Mouse (Mus musculus): ENCODE measurements around the gene Faap24. TPM values are rescaled to one million over a fixed set of nuclear protein-coding genes. Genes with fewer than 3 reads are reported as not detected.

The Faap24 gene
- 1 to 10 TPM; 1.7 to 2.1 TPM for total RNA-seq (2021)
- long read RNA-seq, experiment 1, partial matches to known transcripts = 0 of 5 reads
- long read RNA-seq, experiment 1, other reads (novel, unspliced or antisense) = 1 of 5 reads
- long read RNA-seq, experiment 2, partial matches to known transcripts = 0 of 4 reads
- long read RNA-seq, experiment 2, other reads (novel, unspliced or antisense) = 0 of 4 reads

- DNase-seq = peak; percentile 78
Observed at GRCm38 (mm10) chr7:35396542-35397168, at the start of gene Faap24, which contains the start of gene Cep89. Gene Faap24 (minus strand): TSS chr7:35396836. Gene Cep89 (plus strand): TSS chr7:35397035.

- DNase-seq = no peak
Observed at GRCm38 (mm10) chr7:35435266-35435665, 38.6 kb upstream of the Faap24 start.

- DNase-seq = no peak
Observed at GRCm38 (mm10) chr7:35428146-35428545, 31.5 kb upstream of the Faap24 start.

DNA sequence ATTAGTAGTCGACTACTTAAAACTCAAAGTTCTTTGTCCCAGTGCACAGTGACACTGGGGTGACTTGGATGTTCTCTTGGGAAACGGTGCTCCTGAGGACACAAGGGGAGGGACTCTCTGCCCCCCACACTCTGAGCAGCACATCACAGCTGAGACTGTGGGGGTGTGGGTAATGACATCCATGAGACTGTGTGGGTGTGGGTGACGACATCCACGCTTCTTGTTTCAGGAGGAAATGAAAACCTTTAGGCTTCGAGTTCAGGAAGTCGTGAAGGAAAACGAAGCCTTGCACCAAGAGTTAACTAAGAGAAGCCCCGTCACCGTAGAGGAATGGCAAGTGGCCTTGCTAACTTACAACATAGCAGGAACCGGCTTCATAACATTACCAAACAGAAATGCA lies 26.4 kb upstream of the Faap24 start:
- no peak for DNase-seq

DNA sequence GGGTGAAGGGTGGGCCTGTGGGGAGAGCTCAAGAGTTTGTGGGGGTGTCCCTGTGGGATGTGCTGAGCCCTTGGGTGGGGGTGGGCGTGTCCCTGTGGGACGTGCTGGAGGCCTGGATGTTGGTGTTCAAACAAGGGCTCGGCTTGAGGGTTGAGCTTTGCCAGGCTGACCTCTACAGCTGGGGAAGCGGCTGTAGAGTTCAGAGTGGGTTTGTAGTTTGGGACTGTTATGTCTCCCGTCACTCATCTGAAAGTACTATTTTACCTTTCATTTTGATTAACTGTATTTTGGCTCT lies 20.0 kb upstream of the Faap24 start:
- DNase-seq = no peak

DNA sequence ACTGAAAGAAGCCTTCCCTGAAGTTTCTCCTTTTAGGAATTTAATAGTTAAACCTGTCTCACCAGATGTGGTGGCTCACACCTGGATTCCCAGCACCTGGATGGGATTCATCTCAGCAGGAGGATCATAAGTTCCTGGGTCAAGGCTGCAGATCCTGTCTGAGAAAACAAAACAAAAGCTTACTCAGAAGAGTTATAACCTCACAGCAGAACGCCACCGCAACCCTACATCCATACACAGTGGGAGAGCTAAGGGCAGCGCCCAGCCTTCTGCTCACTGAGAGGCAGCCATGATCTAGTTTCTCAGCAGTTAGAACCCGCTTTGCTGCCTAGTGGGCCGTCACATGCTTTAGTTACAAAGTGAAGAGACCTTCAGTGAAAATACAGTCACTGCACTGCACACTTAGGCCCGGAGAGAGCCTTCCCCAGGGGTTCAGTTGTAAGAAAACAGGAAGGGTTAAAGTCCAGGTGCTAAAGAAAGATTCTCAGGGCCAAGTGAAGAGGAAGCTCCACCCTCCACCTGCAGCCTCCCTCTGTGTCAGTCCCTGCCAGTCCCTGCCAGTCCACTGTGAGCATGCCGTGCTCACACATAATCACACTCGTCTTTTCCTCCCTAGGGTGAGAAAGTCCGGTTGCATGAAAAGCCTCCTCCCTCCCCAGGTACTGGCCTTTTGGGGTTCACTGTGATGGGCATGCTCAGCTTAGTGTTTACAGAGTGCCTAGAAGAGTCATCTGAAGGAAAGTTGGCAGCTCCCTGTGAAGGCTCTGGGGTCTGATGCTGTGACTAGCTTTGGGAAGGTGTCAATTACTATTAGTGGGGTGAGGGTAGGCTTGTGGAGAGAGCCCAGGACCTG lies 19.4 kb upstream of the Faap24 start:
- DNase-seq = no peak

GRCm38 (mm10) chr7:35415226-35415625 lies 18.6 kb upstream of the Faap24 start:
- DNase-seq = no peak

DNA sequence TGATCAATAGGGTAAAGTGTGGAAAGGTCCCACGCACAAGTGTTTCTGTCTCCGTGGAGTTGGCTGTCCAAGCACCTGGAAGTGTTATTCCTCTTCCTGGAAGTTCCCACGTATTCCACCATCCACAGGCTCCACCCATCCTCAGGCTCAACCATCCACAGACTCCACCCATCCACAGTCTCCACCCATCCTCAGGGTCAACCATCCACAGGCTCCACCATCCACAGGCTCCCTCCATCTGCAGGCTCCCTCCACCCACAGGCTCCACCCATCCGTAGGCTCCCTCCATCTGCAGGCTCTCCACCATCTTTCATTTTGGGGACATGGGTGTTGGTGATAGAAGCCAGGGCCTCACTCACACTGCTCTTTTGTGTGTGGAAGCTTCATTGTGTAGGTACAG lies 4.5 kb upstream of the Faap24 start:
- DNase-seq = no peak

GRCm38 (mm10) chr7:35395734-35396456 lies 741 bp downstream of the Faap24 start:
- DNase-seq = peak; percentile 14

DNA sequence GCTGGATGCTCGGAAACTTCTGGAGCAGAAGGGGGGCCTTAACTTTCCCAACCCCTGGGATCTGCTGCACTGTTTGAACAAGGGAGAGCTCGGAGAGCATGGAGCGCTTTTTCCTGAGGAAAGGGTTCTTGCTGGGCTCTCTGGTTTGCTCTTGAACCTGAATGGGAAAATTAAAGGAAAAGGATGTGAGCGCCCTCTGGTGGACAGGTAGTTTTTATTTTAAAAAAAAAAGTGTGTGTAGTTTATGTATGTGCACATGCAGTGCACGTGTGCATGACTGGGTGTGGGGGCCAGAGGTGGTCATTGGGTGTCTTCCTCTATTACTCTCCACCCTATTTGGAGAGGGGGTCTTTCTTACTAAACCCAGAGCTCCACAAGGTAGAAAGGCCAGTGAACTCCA lies 3.7 kb downstream of the Faap24 start:
- no peak for DNase-seq

- no peak for DNase-seq
Observed at GRCm38 (mm10) chr7:35388694-35389093, 7.9 kb downstream of the Faap24 start.

- DNase-seq = peak; percentile 11
Observed at GRCm38 (mm10) chr7:35386525-35386952, 10.1 kb downstream of the Faap24 start.

GRCm38 (mm10) chr7:35382706-35383353 lies 13.8 kb downstream of the Faap24 start:
- no peak for DNase-seq

GRCm38 (mm10) chr7:35381861-35382260 lies 14.8 kb downstream of the Faap24 start:
- DNase-seq = no peak

- no peak for DNase-seq
Observed at GRCm38 (mm10) chr7:35380351-35380750, 16.3 kb downstream of the Faap24 start.

- DNase-seq = peak; percentile 10
Observed at GRCm38 (mm10) chr7:35379492-35380119, 17.0 kb downstream of the Faap24 start.

DNA sequence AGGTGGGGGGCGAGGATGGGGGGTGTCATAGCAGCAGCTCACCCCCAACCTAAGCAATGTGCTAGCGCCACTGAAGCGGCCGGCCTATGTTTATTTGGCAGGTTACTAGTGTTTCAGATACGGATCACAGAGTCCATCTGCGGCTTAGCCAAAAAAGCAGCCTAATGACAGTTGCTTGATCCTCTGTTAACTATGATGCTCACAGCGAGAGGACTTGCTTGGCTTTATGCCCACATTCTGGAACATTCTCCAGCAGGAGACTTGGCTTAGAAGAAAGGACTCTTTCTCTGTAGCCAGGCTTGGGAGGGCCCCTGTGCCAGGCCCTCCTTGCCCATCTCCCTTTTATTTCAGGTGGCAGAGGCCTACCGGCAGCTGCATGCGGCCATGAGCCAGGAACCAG lies 20.0 kb downstream of the Faap24 start:
- DNase-seq = no peak

DNA sequence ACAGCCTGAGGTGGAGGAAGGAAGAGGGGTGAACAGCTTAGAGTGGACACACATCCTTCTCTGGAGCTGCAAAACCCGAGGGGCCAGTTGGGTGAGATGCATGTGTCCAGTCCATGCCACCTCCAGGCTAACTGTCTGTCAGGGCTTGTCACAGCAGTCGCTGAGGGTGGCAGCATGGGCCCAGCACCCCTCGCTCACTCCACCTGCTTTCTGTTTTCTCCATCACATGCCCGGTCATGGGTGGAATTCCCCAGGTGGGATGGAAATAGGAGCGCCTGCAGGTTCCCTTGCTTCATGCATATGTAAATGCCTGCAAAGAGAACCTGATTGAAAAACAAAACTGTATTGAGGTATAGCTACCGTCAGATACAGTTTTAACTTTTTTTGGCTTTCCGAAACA lies 22.4 kb downstream of the Faap24 start:
- DNase-seq = no peak

DNA sequence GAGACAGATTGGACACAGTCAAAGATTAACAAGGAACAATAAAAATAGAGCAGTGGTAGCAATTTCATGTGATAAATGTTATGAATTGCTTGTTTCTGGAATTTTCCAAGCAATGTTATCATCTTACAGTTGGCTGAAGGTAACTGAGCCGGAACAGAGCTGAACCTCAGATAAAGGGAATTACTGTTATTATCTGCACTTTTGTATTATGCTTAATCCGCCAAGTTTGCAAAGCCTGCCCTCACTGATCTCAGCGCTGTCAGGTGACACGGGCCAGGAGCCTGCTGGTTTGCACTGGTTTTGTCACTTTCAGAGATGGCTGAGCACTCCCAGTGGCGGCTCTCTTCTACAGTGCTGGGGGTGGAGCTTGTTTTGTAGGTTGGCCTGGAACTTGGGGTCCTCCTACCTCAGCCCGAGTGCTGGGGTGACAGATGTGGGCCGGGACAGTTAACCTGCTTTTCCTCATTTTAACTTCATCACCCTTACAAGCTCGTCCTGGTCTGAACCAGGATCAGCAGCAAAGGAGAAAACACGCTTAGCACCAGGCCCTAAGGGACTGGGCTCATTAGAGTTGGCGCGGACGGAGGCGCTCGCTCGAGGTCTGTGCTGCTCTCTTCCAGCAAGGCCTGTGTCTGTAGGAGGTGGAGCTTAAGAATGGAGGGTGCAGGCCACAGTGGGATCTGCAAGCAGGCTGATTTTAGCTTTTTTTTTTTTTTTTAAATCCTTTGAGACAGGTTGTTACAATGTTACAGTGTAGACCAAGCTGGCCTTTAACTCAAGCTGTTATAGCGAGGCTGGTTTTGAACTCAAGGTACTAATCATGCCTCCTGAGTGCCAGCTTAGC lies 23.3 kb downstream of the Faap24 start:
- DNase-seq = no peak

GRCm38 (mm10) chr7:35372483-35373017 lies 24.1 kb downstream of the Faap24 start:
- DNase-seq = no peak

- DNase-seq = no peak
Observed at GRCm38 (mm10) chr7:35371096-35371495, 25.5 kb downstream of the Faap24 start.
